Mouse (Mus musculus) cortical plate, adult 2 months (tissue): ENCODE measurements around the gene Plcb3.
A peak's percentile ranks its signal among the peaks of the same experiment; 100 is the strongest.

Experiments
- CTCF ChIP-seq: fragments of 200-500 bp; IDR thresholded peaks from 2 replicates; pipeline ENCODE4 v1.5.1; 2011; ENCODE audit warnings: mild to moderate bottlenecking, control low read depth, low read length; ENCODE audit not compliant: insufficient read depth; ENCODE audit errors: extremely low read depth
- POLR2A ChIP-seq: fragments of 200-500 bp; IDR thresholded peaks from 2 replicates; pipeline ENCODE4 v1.6.1; 2011; ENCODE audit warnings: mild to moderate bottlenecking, low read length, control low read depth; ENCODE audit not compliant: insufficient read depth; ENCODE audit errors: extremely low read depth

DNA sequence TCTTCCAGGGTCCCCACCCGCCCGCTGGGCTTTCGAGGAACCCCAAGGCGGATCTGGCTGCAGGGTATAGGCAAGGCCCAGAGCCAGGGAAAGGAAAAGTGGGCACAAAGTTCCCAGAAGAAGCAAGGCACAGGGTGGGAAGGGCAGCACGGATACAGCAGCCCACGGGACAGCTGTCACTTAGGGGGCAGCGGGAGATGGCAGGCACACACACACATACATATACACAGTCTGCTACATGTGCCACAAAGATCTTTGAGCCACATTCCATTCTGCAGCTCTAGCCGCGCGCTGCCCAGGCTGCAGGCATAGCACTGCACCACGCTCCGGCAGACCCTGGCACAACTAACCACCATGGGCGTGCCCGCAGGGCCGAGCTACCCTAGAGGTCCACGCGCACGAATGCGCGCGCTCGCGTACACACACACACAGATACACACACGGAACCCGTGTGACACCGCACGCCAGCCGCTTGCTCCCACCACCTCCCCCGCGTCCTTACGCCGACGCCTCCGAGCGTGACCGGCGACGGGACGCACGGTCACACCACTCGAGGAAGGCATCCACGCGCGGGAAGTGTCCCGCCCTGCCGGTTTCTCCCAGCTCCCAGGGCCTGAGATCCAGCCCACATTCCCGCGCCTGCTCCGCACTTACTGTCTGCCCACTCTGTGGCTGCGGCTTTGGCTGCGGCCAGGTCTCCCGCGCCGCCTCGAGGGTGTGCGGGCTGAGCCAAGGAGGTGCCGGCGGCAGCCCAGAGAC, 42.7 kb downstream of the Plcb3 start:
- TF ChIP-seq POLR2A (peak; percentile 49), CTCF (no peak)
